Mouse (Mus musculus) lung, embryonic 16.5 days (tissue): ENCODE measurements around the gene Ldlrap1. TPM values are rescaled to one million over a fixed set of nuclear protein-coding genes. Genes with fewer than 3 reads are reported as not detected.
A peak's percentile ranks its signal among the peaks of the same experiment; 100 is the strongest.

ENCODE experiments used
- ATAC-seq: fragments of 200-750 bp; cut with Nextera tagmentation; 2 replicates; pipeline ENCODE4 v1.8.0; 2017; ENCODE audit warnings: low read depth, mild to moderate bottlenecking, moderate library complexity
- H3K27ac ChIP-seq: fragments of 300-500 bp; sonication (generic); 2 replicates; pipeline ENCODE4 v1.5.1; 2014; ENCODE audit warnings: mild to moderate bottlenecking, control low read depth, low read length
- H3K27me3 ChIP-seq: fragments of 300-500 bp; sonication (generic); 2 replicates; pipeline ENCODE4 v1.6.1; 2014; ENCODE audit warnings: low read depth, low read length, mixed read lengths; ENCODE audit not compliant: control insufficient read depth, insufficient read depth
- H3K36me3 ChIP-seq: fragments of 300-500 bp; sonication (generic); 2 replicates; pipeline ENCODE4 v1.6.1; 2014; ENCODE audit warnings: low read length; ENCODE audit not compliant: control insufficient read depth, insufficient read depth
- H3K4me1 ChIP-seq: fragments of 300-500 bp; sonication (generic); replicated peaks from 2 replicates; pipeline ENCODE4 v1.6.1; 2014; ENCODE audit warnings: low read length, mixed read lengths; ENCODE audit not compliant: control insufficient read depth, insufficient read depth
- H3K4me2 ChIP-seq: fragments of 300-500 bp; sonication (generic); 2 replicates; pipeline ENCODE4 v1.6.1; 2014; ENCODE audit warnings: low read depth, low read length, control low read depth
- H3K4me3 ChIP-seq: fragments of 300-500 bp; sonication (generic); 2 replicates; pipeline ENCODE4 v1.5.1; 2014; ENCODE audit warnings: mild to moderate bottlenecking, low read length, control low read depth
- H3K9ac ChIP-seq: fragments of 300-500 bp; sonication (generic); 2 replicates; pipeline ENCODE4 v1.6.1; 2014; ENCODE audit warnings: low read length, control low read depth
- H3K9me3 ChIP-seq: fragments of 300-500 bp; sonication (generic); 2 replicates; pipeline ENCODE4 v1.6.1; 2016; ENCODE audit warnings: low read length; ENCODE audit not compliant: control insufficient read depth
- WGBS: fragments of 180-500 bp; shearing (Covaris S2); extraction: QIAGEN DNeasy Blood & Tissue Kit; methylation state at CpG from one replicate; pipeline ENCODE4 v1.1.7; 2014; 5-methylcytosine and 5-hydroxymethylcytosine counted together
- polyA plus RNA-seq: library from polyadenylated mRNA; unstranded; fragments of >200 nt; fragmentation: Nextera tagmentation; extraction: Ambion mirVana; gene quantifications from 2 replicates; pipeline ENCODE4 v1.2.1, GENCODE M21; 2015

Ldlrap1 gene
- polyA plus RNA-seq, 1 experiment from 2014 or later: 25.2 TPM

GRCm38 (mm10) chr4:134734629-134735081 is 33.2 kb downstream of the Ldlrap1 start:
- 42% methylated on average over 9 of the region's 9 CpGs for WGBS
- ATAC-seq: peak; percentile 45
- no peak overlapping the region for H3K4me3 ChIP-seq
- no peaks in the 10 kb centered on the region for H3K9me3 ChIP-seq
- no peaks in the 10 kb centered on the region for H3K36me3 ChIP-seq
- no peaks in the 10 kb centered on the region for H3K27me3 ChIP-seq
- H3K27ac ChIP-seq: peak overlapping the region; percentile 83
- H3K4me2 ChIP-seq: peak overlapping the region; percentile 23
- H3K4me1 ChIP-seq: peaks cover 25% of the 10 kb centered on the region
- peak overlapping the region; percentile 16; the same call in 1 of the 2 replicates for H3K9ac ChIP-seq

GRCm38 (mm10) chr4:134734038-134734628 is 33.7 kb downstream of the Ldlrap1 start:
- Histone ChIP-seq H3K27ac (peak overlapping the region; percentile 83), H3K9ac (peak overlapping the region; percentile 36; the same call in 1 of the 2 replicates), H3K4me2 (peak overlapping the region; percentile 23), H3K27me3 (no peaks in the 10 kb centered on the region), H3K9me3 (no peaks in the 10 kb centered on the region), H3K4me3 (no peak overlapping the region), H3K36me3 (no peaks in the 10 kb centered on the region), H3K4me1 (peaks cover 25% of the 10 kb centered on the region)
- WGBS: 5% methylated on average over 13 of the region's 13 CpGs
- peak; percentile 92 for ATAC-seq

- Histone ChIP-seq H3K4me3 (no peak overlapping the region), H3K4me2 (no peak overlapping the region), H3K9ac (no peak overlapping the region), H3K27ac (no peak overlapping the region), H3K9me3 (no peaks in the 10 kb centered on the region), H3K36me3 (no peaks in the 10 kb centered on the region), H3K27me3 (no peaks in the 10 kb centered on the region), H3K4me1 (peaks cover 25% of the 10 kb centered on the region)
- WGBS: 62% methylated on average over 9 of the region's 9 CpGs
- no peak for ATAC-seq
Observed at GRCm38 (mm10) chr4:134733371-134733770, 34.5 kb downstream of the Ldlrap1 start.

- H3K4me3 ChIP-seq: no peak overlapping the region
- H3K4me1 ChIP-seq: peaks cover 29% of the 10 kb centered on the region
- H3K9ac ChIP-seq: peak overlapping the region; percentile 15; the same call in 1 of the 2 replicates
- no peaks in the 10 kb centered on the region for H3K9me3 ChIP-seq
- no peak overlapping the region for H3K27ac ChIP-seq
- ATAC-seq: no peak
- WGBS: 10% methylated on average over 8 of the region's 8 CpGs
- no peaks in the 10 kb centered on the region for H3K27me3 ChIP-seq
- no peaks in the 10 kb centered on the region for H3K36me3 ChIP-seq
- H3K4me2 ChIP-seq: no peak overlapping the region
Observed at GRCm38 (mm10) chr4:134730106-134730505, 37.7 kb downstream of the Ldlrap1 start.

DNA sequence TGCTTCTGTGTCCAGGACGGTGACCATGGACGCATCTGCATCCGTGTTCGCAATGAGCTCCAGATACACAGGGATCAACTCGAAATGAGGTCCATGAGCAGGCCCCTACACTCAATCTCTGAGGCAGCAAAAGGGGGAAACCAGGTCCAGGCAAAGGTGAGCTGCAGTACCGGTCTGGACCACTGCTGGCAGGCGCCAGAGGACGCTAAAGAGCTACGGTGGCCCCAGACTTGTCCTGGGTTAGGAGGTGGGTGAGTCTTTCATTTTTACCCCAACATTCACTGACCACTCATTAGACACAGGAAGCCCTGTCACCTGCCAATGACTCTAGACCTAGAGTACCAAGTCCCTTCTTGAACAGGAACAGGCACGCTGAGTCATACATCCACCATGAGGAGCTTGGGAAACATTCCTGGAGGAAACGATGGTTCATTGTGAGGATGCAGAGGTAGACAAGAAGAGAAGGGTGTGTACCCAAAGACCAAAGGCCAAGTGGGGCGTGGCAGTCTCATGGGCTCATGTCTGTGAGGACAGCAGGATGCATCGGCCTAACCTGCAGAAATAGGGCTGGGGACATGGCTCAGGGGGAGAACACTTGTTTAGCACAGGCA is 42.0 kb downstream of the Ldlrap1 start:
- H3K36me3 ChIP-seq: no peaks in the 10 kb centered on the region
- no peak overlapping the region for H3K9ac ChIP-seq
- no peak for ATAC-seq
- no peaks in the 10 kb centered on the region for H3K9me3 ChIP-seq
- WGBS: 66% methylated on average over 13 of the region's 13 CpGs
- peaks cover 16% of the 10 kb centered on the region for H3K4me1 ChIP-seq
- H3K27ac ChIP-seq: no peak overlapping the region; the same call in 1 of the 2 replicates
- no peak overlapping the region for H3K4me2 ChIP-seq
- no peaks in the 10 kb centered on the region for H3K27me3 ChIP-seq
- no peak overlapping the region for H3K4me3 ChIP-seq

DNA sequence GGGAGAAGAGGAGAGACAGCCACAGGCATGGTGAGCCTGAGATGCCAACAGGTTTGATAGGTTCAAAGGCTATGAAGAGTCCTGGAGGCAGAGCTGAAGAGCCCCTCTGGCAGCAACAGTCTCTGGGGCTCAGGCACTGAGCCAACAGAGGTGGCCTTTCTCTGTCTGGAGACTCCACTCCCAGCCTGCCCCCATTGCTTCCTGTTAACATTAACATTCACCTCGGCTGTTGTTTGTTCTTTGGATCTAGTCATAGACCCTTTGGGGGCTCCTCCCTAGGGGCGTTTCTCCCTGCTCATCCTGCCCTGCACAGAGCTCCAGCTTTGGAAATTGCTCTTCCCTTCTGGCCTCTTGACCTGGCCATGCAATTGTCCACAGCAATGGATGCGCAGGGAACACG is 42.9 kb downstream of the Ldlrap1 start:
- no peak overlapping the region for H3K4me2 ChIP-seq
- H3K9ac ChIP-seq: no peak overlapping the region
- peak; percentile 77 for ATAC-seq
- H3K9me3 ChIP-seq: no peaks in the 10 kb centered on the region
- no peak overlapping the region for H3K4me3 ChIP-seq
- 29% methylated on average over 4 of the region's 4 CpGs for WGBS
- H3K27me3 ChIP-seq: no peaks in the 10 kb centered on the region
- no peaks in the 10 kb centered on the region for H3K36me3 ChIP-seq
- peaks cover 8% of the 10 kb centered on the region for H3K4me1 ChIP-seq
- no peak overlapping the region; the same call in 1 of the 2 replicates for H3K27ac ChIP-seq

DNA sequence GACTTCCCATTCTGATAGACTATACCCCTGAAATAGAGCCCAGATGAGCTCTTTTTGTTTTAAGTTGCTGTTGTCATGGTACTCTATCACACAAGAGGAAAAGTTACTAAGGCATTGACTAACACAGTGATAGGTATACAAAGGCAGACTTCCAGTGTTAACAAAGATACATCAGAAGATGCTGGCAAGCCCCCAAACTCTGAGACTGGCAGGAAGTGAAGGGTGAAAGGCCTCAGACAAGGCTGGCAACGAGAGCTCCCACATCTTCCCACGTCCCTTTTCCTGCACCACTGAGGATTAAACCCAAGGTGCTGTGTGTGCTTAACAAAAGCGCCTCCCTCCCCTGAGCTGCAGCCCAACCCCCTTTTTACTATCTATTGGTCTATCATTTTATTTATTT is 44.6 kb downstream of the Ldlrap1 start:
- no peaks in the 10 kb centered on the region for H3K9me3 ChIP-seq
- no peaks in the 10 kb centered on the region for H3K36me3 ChIP-seq
- H3K4me3 ChIP-seq: no peak overlapping the region
- no peaks in the 10 kb centered on the region for H3K27me3 ChIP-seq
- no peak overlapping the region for H3K9ac ChIP-seq
- peaks cover 8% of the 10 kb centered on the region for H3K4me1 ChIP-seq
- H3K27ac ChIP-seq: no peak overlapping the region
- H3K4me2 ChIP-seq: no peak overlapping the region
- WGBS: 54% methylated on average over 3 of the region's 3 CpGs
- no peak for ATAC-seq

- no peaks in the 10 kb centered on the region for H3K27me3 ChIP-seq
- no peak overlapping the region for H3K27ac ChIP-seq
- no peak overlapping the region for H3K9ac ChIP-seq
- no peak overlapping the region for H3K4me2 ChIP-seq
- no peak overlapping the region for H3K4me3 ChIP-seq
- 76% methylated on average over 6 of the region's 6 CpGs for WGBS
- H3K4me1 ChIP-seq: peaks cover 8% of the 10 kb centered on the region
- ATAC-seq: no peak
- no peaks in the 10 kb centered on the region for H3K36me3 ChIP-seq
- no peaks in the 10 kb centered on the region for H3K9me3 ChIP-seq
Observed at GRCm38 (mm10) chr4:134721076-134721475, 46.7 kb downstream of the Ldlrap1 start.

- no peaks in the 10 kb centered on the region for H3K27me3 ChIP-seq
- no peak overlapping the region for H3K27ac ChIP-seq
- no peak overlapping the region for H3K4me3 ChIP-seq
- no peak overlapping the region for H3K4me2 ChIP-seq
- no peaks in the 10 kb centered on the region for H3K9me3 ChIP-seq
- H3K9ac ChIP-seq: no peak overlapping the region
- no peak for ATAC-seq
- peaks cover 6% of the 10 kb centered on the region for H3K4me1 ChIP-seq
- 58% methylated on average over 3 of the region's 3 CpGs for WGBS
- no peaks in the 10 kb centered on the region for H3K36me3 ChIP-seq
Observed at GRCm38 (mm10) chr4:134720371-134720770, 47.5 kb downstream of the Ldlrap1 start.
